Mouse (Mus musculus): Measurements from ENCODE around the gene Gm44596. TPM values are rescaled to one million over a fixed set of nuclear protein-coding genes. Genes with fewer than 3 reads are reported as not detected.

Gene Gm44596
- polyA plus RNA-seq, 1 experiment from 2014 or later: not detected

- ATAC-seq (ENCODE audit: low FRiP score): no peak
- no peak overlapping the region for H3K4me3 ChIP-seq (replicated peaks)
- no peaks in the 10 kb centered on the region for H3K36me3 ChIP-seq (replicated peaks)
- no peak overlapping the region for H3K27ac ChIP-seq
- no peak overlapping the region for H3K4me2 ChIP-seq
- H3K9ac ChIP-seq: no peak overlapping the region
- H3K9me3 ChIP-seq: no peaks in the 10 kb centered on the region
- no peaks in the 10 kb centered on the region for H3K4me1 ChIP-seq
- WGBS: 85% methylated on average over 1 of the region's 1 CpGs
- no peaks in the 10 kb centered on the region for H3K27me3 ChIP-seq
These were observed 13.9 kb downstream of the Gm44596 start for GRCm38 (mm10) chr6:128389185-128389584.

- Histone ChIP-seq H3K27ac (no peak overlapping the region), H3K9ac (no peak overlapping the region), H3K4me1 (no peaks in the 10 kb centered on the region), H3K9me3 (no peaks in the 10 kb centered on the region), H3K36me3 (replicated peaks) (no peaks in the 10 kb centered on the region), H3K4me3 (replicated peaks) (no peak overlapping the region), H3K4me2 (no peak overlapping the region), H3K27me3 (no peaks in the 10 kb centered on the region)
- WGBS: 58% methylated on average over 1 of the region's 1 CpGs
- ATAC-seq (ENCODE audit: low FRiP score): no peak
These were observed 15.4 kb downstream of the Gm44596 start for GRCm38 (mm10) chr6:128390683-128391082.

- 88% methylated on average over 7 of the region's 7 CpGs for WGBS
- no peak overlapping the region for H3K27ac ChIP-seq
- ATAC-seq (ENCODE audit: low FRiP score): no peak
These were observed 22.4 kb downstream of the Gm44596 start for GRCm38 (mm10) chr6:128397574-128398261.

GRCm38 (mm10) chr6:128398996-128399395, 23.7 kb downstream of the Gm44596 start, which contains the start of gene Nrip2:
Nrip2 (plus strand) TSS chr6:128399296.
- Histone ChIP-seq H3K36me3 (replicated peaks) (no peaks in the 10 kb centered on the region), H3K4me1 (peaks cover 9% of the 10 kb centered on the region; the same call in 1 of the 2 replicates), H3K9me3 (no peaks in the 10 kb centered on the region), H3K9ac (no peak within 1 kb of the TSS), H3K4me2 (peak within 1 kb of the TSS; percentile 15), H3K27ac (no peak within 1 kb of the TSS), H3K27me3 (no peaks in the 10 kb centered on the region), H3K4me3 (replicated peaks) (no peak within 1 kb of the TSS)
- WGBS: 93% methylated on average over 3 of the region's 3 CpGs
- no peak for ATAC-seq (ENCODE audit: low FRiP score)

More at GRCm38 (mm10) chr6:128397574-128398261, 22.4 kb downstream of the Gm44596 start:
- Histone ChIP-seq H3K4me3 (replicated peaks) (no peak overlapping the region), H3K4me1 (peaks cover 9% of the 10 kb centered on the region; the same call in 1 of the 2 replicates), H3K9ac (no peak overlapping the region), H3K36me3 (replicated peaks) (no peaks in the 10 kb centered on the region), H3K9me3 (no peaks in the 10 kb centered on the region), H3K4me2 (no peak overlapping the region), H3K27me3 (no peaks in the 10 kb centered on the region)

GRCm38 (mm10) chr6:128399421-128400185, 24.3 kb downstream of the Gm44596 start:
- no peaks in the 10 kb centered on the region for H3K27me3 ChIP-seq
- H3K4me1 ChIP-seq: peaks cover 9% of the 10 kb centered on the region; the same call in 1 of the 2 replicates
- peak; percentile 68 for ATAC-seq (ENCODE audit: low FRiP score)
- H3K36me3 ChIP-seq (replicated peaks): no peaks in the 10 kb centered on the region
- no peak overlapping the region for H3K4me3 ChIP-seq (replicated peaks)
- peak overlapping the region; percentile 15 for H3K4me2 ChIP-seq
- no peaks in the 10 kb centered on the region for H3K9me3 ChIP-seq
- no peak overlapping the region for H3K27ac ChIP-seq
- no peak overlapping the region for H3K9ac ChIP-seq
- WGBS: 53% methylated on average over 21 of the region's 21 CpGs

DNA sequence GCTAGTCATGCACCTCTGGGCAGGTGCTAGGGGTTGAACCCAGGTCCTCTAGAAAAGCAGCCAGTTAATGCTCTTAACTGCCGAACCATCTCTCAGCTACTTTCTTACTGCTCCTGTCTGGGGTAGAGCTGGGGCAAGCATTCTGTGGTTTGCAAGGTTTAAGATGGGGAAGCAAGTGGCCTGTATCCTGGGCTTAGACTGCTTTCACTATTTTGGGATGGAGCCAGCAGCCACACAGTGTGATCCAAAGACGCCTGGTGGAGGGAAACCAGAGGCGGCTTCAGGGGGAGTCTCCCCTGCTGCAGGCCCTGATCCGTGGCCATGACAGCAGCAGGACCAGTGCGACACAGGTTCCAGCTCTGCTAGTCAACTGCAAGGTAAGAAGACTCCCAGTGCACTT, 29.4 kb downstream of the Gm44596 start:
- H3K36me3 ChIP-seq (replicated peaks): peaks cover 38% of the 10 kb centered on the region
- H3K9ac ChIP-seq: no peak overlapping the region
- peak; percentile 24; the same call in 1 of the 2 replicates for ATAC-seq (ENCODE audit: low FRiP score)
- H3K27me3 ChIP-seq: no peaks in the 10 kb centered on the region
- H3K9me3 ChIP-seq: no peaks in the 10 kb centered on the region
- H3K4me3 ChIP-seq (replicated peaks): no peak overlapping the region
- peaks cover 4% of the 10 kb centered on the region; the same call in 1 of the 2 replicates for H3K4me1 ChIP-seq
- 65% methylated on average over 5 of the region's 5 CpGs for WGBS
- H3K4me2 ChIP-seq: no peak overlapping the region
- H3K27ac ChIP-seq: no peak overlapping the region

- H3K9ac ChIP-seq: no peak overlapping the region
- no peak overlapping the region for H3K4me2 ChIP-seq
- no peak for ATAC-seq (ENCODE audit: low FRiP score)
- H3K4me1 ChIP-seq: no peaks in the 10 kb centered on the region
- H3K27ac ChIP-seq: no peak overlapping the region
- no peaks in the 10 kb centered on the region for H3K27me3 ChIP-seq
- no peaks in the 10 kb centered on the region for H3K9me3 ChIP-seq
- no peak overlapping the region for H3K4me3 ChIP-seq (replicated peaks)
- peaks cover 78% of the 10 kb centered on the region for H3K36me3 ChIP-seq (replicated peaks)
- WGBS: 84% methylated on average over 7 of the region's 7 CpGs
These were observed 33.3 kb downstream of the Gm44596 start for GRCm38 (mm10) chr6:128408544-128409125.

DNA sequence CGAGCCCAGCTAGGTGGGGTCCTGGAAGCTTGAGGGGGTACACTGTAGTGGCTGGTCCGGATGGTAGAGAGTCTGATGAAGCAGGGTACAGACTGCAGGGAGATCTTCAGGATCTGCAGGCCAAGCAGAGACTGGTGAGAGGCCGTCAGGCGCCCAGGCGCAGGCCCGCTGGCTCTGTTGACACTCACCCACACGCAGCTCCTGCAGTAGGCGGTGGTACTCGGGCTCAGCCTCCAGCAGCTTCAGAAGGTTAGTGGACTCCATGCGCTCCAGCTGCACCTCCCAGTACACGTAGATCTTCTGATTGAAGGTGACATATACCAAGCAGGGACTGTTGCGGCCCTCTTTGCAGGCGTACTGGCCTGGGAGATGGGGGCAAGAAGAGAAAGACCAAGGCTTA, 35.0 kb downstream of the Gm44596 start:
- no peaks in the 10 kb centered on the region for H3K4me1 ChIP-seq
- H3K4me2 ChIP-seq: no peak overlapping the region
- H3K27me3 ChIP-seq: no peaks in the 10 kb centered on the region
- H3K27ac ChIP-seq: no peak overlapping the region
- 95% methylated on average over 13 of the region's 13 CpGs for WGBS
- H3K4me3 ChIP-seq (replicated peaks): no peak overlapping the region
- H3K9me3 ChIP-seq: no peaks in the 10 kb centered on the region
- 0 out of 2 replicates have a peak, but pooled peaks have one; percentile 11 for ATAC-seq (ENCODE audit: low FRiP score)
- peaks cover 80% of the 10 kb centered on the region for H3K36me3 ChIP-seq (replicated peaks)
- H3K9ac ChIP-seq: no peak overlapping the region

- WGBS: 18% methylated on average over 3 of the region's 3 CpGs
- H3K4me1 ChIP-seq: no peaks in the 10 kb centered on the region
- peak; percentile 56 for ATAC-seq (ENCODE audit: low FRiP score)
- H3K36me3 ChIP-seq (replicated peaks): peaks cover 80% of the 10 kb centered on the region
- H3K4me3 ChIP-seq (replicated peaks): no peak overlapping the region
- no peak overlapping the region for H3K27ac ChIP-seq
- no peak overlapping the region for H3K9ac ChIP-seq
- H3K4me2 ChIP-seq: no peak overlapping the region
- no peaks in the 10 kb centered on the region for H3K27me3 ChIP-seq
- no peaks in the 10 kb centered on the region for H3K9me3 ChIP-seq
These were observed 35.8 kb downstream of the Gm44596 start for GRCm38 (mm10) chr6:128411115-128411514.

DNA sequence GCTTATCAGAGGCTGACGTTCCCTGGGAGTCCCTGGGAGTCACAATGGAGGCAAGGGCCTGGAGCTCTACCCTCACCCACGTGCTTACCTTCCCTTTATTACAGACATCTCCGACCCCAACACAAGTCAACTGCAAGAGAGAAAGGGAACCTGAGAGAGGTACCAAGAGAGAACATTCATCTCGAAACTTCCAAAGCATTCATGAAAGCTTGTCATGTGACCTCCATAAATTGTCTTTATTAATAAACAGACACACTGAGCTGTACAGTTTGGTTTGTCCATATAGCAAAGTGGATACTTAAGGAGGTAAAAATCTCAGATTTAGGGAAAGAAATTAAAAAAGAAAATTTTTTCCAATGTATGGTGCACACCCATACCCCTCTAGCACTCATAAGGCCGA, 40.9 kb downstream of the Gm44596 start:
- Histone ChIP-seq H3K36me3 (replicated peaks) (peaks cover 37% of the 10 kb centered on the region), H3K9ac (no peak overlapping the region), H3K27me3 (no peaks in the 10 kb centered on the region), H3K4me2 (no peak overlapping the region), H3K27ac (no peak overlapping the region), H3K4me1 (no peaks in the 10 kb centered on the region), H3K9me3 (no peaks in the 10 kb centered on the region), H3K4me3 (replicated peaks) (no peak overlapping the region)
- no peak for ATAC-seq (ENCODE audit: low FRiP score)
- 84% methylated on average over 5 of the region's 5 CpGs for WGBS

- H3K4me1 ChIP-seq: no peaks in the 10 kb centered on the region
- H3K4me3 ChIP-seq (replicated peaks): no peak overlapping the region
- H3K9me3 ChIP-seq: no peaks in the 10 kb centered on the region
- H3K4me2 ChIP-seq: no peak overlapping the region
- 90% methylated on average over 1 of the region's 1 CpGs for WGBS
- H3K27me3 ChIP-seq: no peaks in the 10 kb centered on the region
- no peak overlapping the region for H3K27ac ChIP-seq
- ATAC-seq (ENCODE audit: low FRiP score): no peak
- H3K9ac ChIP-seq: no peak overlapping the region
- H3K36me3 ChIP-seq (replicated peaks): peaks cover 19% of the 10 kb centered on the region
These were observed 42.8 kb downstream of the Gm44596 start for GRCm38 (mm10) chr6:128418076-128418475.

- Histone ChIP-seq H3K27ac (no peak overlapping the region), H3K4me2 (no peak overlapping the region), H3K36me3 (replicated peaks) (0 out of 2 replicates have a peak, but pooled peaks cover 6% of the 10 kb centered on the region), H3K9ac (no peak overlapping the region), H3K27me3 (no peaks in the 10 kb centered on the region), H3K4me1 (peaks cover 7% of the 10 kb centered on the region), H3K4me3 (replicated peaks) (no peak overlapping the region), H3K9me3 (no peaks in the 10 kb centered on the region)
- ATAC-seq (ENCODE audit: low FRiP score): no peak
- 95% methylated on average over 2 of the region's 2 CpGs for WGBS
These were observed 45.7 kb downstream of the Gm44596 start for GRCm38 (mm10) chr6:128421036-128421435.
